Mouse (Mus musculus) left cerebral cortex, postnatal 14 days (tissue): ENCODE results near the gene Srbd1. TPM values are rescaled to one million over a fixed set of nuclear protein-coding genes. Genes with fewer than 3 reads are reported as not detected.

Source experiments
- DNase-seq, 2 experiments: peaks; one replicate each; pipeline ENCODE4 v3.0.0; 2021 to 2022; ENCODE audit warnings: low spot score in 2 of 2, mixed read lengths in 1 of 2
- intact Hi-C: fragments of 180-260 bp; cut with DNase I; formaldehyde crosslinking; loops from one replicate; pipeline ENCODE4 v1.15.1; 2025
- total RNA-seq, 2 experiments: library from RNA; stranded (reverse); gene quantifications; 2 replicates each; pipeline ENCODE4 v1.2.3; 2021

The Srbd1 gene
- total RNA-seq, 2 experiments from 2014 or later: 13.5 to 13.6 TPM

DNA sequence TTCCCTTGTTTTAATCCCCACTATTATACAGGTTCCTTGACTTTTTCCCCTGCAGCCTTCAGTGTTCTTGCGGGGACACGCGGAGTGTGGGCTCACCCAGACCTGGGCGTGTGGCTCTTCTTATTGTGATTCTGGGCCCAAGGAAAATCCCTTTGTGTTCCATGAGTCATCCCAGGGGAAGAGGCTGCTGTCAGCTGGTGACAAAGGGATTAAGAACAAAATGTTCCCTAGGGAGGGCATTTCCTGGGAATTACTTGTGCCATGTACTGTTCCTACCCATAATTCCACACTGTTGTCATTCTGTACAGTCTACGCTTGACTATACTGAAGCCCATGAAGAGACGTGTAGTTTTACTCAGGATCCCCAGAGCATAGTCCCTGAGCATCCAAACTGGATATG is 12.0 kb upstream of the Srbd1 start:
- intact Hi-C loops: no loop called here
- DNase-seq: no peak

DNA sequence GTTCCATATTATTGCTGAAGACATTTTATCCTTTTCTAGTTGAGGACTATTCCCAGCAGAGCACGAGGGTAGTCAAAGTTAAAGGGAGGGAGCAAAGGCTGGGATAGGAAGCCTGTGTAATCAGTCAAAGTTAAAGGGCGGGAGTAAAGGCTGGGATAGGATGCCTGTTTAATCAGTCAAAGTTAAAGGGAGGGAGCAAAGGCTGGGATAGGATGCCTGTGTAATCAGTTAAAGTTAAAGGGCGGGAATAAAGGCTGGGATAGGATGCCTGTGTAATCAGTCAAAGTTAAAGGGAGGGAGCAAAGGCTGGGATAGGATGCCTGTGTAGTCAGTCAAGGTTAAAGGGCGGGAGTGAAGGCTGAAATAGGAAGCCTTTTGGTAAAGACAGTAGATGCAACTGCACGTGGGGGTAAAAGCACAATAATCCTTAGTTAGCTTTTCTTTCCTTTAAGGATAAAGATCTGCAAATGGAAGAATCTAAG is 5.9 kb upstream of the Srbd1 start:
- DNase-seq: peak; percentile 76 to 83
- intact Hi-C loops: no loop called here

DNA sequence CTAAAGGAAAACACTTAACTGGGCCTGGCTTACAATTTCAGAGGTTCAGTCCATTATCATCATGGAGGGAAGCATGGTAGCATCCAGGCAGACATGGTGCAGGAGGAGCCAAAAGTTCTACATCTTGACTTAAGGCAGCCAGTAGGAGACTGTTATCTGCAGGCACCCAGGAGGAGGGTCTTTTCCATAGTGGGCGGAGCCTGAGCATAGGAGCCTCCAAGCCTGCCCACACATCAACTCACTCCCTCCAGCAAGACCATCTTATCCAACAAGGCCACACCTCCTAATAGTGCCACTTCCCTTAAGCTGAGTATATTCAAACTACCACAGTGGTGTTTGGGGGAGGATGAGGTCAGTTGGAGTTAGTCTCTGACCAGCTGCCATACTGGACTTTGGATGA is 4.8 kb upstream of the Srbd1 start:
- no peak for DNase-seq
- intact Hi-C loops: no loop called here

DNA sequence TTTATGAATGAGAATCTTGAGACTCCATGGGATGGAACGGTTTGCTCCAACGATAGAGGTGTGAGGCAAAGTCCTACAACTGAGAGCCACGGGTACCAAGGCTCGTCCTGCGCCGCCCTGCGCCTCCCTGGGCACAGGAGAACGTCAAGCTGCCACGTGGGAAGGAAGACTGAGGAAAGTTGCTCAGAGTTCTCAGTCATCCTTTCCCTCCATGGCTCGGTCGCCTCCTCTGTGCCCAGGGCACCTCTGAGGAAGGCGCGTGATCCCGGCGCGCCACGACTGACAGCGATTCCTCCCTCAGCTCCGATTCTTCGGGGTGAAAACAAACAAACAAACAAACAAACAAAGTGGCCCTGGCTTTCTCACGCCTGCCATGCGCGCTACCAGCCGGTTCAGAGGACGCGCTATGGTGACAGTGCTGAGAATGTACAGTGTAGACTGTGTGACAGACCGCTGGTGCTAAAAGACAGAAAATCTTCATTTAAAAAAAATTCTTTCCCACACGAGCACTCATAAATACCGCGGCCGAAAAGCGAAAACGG is 367 bp downstream of the Srbd1 start:
- intact Hi-C loops: no loop called here
- peak in 1 of 2 experiments; percentile 10 for DNase-seq

DNA sequence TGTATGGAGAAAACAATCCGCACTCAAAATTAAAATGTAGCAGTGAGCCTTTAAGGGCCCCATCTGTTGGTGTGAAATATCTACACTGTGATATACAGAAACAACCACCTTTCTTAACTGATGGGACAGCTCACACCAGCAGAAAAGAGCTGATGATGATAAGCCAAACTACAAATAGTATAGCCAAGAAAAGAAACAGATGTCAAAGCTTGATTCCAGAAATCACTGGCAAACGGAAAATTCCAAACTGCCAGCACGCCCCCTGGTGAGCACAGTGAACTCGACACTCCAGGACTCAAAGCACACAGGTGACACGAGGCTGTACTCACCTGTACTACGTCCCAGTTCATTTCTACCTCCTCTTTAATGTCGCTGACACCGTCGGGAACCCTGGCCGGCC is 9.1 kb downstream of the Srbd1 start:
- intact Hi-C loops: no loop called here
- peak; percentile 15 to 33 for DNase-seq

DNA sequence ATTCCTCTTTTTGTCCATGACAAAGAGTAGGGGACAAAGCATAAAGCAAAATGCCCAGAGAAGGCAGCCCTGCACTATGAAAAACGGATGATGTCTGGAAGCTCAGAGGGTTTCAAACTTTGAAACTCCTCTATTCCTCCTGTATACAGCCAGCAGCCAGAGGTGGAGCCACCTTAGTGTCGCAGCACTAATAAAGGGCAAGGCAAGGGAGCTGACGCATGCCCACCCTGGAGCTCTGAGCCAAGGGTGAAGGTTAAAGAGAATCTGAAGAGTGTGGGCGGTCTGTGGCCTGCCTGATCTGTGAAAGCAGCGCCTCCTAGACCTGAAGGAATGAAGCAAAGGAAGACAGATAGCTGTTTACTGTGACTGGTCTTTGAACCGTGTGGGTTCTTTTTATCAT is 10.5 kb downstream of the Srbd1 start:
- intact Hi-C loops: no loop called here
- no peak for DNase-seq

DNA sequence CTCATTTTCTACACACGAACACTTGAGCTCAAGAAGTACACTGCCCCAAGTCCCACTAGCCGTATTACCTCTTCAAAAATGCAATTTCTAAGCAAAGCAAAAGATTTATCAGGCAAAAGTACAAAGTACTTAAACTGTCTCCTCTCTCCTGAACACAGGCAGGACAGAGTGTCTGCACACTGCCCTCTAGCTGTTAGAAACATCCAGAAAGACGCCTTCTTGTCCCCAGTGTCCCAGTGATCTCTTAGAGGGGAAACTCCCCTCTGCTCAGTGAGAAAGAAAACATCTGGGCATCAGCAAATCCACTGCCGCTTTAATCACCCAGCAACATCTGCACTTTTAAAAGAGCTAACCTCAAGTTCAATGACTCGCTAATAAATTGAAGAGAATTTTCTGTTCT is 12.4 kb downstream of the Srbd1 start:
- intact Hi-C loops: no loop called here
- DNase-seq: no peak

DNA sequence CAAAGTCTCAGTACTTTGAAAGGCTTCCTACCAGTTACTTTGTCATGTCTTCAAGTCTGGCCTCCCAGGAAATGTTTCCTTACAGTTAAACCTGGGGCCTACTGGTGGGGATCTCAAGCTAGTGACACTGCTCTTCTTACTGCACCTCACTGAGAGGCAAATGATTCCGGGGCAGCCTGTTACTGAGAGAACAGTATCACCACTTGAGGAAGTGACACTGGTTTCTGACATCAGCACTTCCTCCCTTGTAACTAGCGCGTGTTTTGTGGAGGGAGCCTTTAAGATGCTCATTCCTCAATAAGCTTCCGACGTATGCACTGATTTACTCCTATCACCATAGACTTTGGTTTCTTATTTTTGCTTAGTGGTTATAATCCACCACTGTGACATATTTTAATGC is 16.8 kb downstream of the Srbd1 start:
- DNase-seq: no peak
- intact Hi-C loops: loop anchor here (10.0 kb wide), 1 partner anchor 463 kb away; no protein-coding TSS in a partner anchor

DNA sequence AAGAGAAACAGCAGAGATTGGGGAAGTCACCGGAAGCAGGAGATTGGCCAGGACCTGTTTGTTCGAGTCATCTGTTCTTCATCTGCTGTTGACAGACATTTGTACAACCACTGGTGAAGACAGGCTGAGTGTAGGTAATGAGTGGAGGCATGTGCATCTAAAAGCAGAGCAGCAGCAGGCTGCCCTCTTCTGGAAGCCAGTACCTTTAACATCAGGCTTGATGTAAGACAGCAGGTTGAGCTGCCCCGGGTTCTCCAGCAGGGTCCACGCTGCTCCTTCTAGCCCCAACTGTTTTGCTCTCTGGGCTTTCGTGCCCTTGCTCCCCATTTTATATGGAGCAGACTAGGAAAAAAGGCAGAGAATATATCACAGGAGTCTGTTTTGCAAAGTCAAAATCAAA is 19.1 kb downstream of the Srbd1 start:
- intact Hi-C loops: loop anchor here (10.0 kb wide), 1 partner anchor 461 kb away; no protein-coding TSS in a partner anchor

DNA sequence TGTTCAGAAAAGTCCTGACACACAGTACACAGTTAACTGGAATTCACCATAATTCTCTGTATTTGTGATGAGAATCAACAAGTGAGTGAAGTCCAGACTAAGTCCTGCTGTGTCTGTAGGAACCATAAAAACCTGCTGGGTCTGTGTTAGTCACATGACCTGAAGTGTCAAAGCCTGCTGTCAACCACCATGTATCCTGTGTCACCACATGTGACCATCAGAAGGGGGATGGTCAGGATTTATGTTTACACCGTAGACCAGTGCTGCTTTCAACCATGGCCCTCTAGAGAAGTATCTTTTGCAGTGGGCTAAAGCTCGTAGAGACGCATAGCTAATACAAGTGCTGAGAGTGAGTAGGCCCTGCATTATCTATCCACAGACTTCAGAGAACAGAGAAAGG is 21.8 kb downstream of the Srbd1 start:
- DNase-seq: no peak
- intact Hi-C loops: loop anchor here (10.0 kb wide), 1 partner anchor 458 kb away; no protein-coding TSS in a partner anchor

More for the DNA sequence above, 19.1 kb downstream of the Srbd1 start:
- DNase-seq: peak in 1 of 2 experiments; percentile 15

DNA sequence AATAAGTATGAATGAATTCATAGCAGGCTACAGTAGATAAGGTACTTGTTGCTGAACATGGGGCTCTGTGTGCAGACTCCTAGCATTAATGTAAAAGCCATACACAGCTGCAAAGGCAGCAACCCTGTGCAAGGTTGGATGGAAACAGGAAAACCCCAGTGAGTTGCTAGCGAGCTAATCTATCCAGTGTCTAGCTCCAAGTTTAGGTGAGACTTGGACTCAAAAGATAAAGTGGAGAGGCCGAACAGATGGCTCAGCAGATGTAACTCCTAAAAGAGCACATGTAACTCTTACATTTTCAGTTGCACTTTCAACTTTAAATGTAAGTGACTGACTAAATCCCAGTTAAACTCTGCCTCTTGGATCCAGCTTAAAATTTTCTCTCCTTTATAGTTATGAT is 48.1 kb downstream of the Srbd1 start:
- DNase-seq: peak in 1 of 2 experiments; percentile 10
- intact Hi-C loops: no loop called here

DNA sequence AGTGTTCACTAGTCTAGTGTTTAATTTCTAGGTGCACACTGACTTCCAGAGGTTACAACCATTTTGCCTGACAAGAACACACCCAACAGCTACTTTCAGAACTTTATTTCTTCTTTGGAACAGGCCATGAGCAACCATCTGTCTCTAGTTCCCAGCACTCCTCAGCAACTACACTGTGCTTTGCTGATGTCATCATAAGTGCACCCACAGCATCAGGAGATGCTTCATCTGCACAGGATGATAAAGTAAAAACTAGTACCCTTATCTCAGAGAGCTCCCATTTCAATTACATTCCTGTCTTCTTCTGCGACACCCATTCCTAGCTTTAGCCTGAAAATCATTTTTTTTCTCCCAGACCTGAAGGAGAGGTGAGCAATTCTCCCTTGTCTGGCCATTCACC is 51.9 kb downstream of the Srbd1 start:
- no peak for DNase-seq
- intact Hi-C loops: no loop called here

DNA sequence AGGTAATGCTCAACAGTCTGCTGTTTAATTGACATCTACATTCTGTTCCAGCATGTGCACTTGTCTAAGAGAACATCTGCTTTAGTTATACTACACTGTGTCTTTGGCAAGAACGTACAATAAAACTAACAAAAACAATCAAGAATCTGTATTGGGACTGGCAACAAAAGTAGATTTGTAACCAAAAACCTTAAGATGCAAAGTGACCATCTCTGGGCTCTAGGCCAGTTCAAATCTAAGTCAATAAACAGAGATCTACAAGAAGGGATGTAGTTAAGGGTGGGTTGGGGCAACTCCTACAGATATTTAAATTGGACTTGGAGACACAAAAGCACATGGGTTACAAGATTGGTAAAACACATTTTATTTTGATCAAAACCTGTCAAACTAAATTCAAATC is 53.3 kb downstream of the Srbd1 start:
- intact Hi-C loops: no loop called here

DNA sequence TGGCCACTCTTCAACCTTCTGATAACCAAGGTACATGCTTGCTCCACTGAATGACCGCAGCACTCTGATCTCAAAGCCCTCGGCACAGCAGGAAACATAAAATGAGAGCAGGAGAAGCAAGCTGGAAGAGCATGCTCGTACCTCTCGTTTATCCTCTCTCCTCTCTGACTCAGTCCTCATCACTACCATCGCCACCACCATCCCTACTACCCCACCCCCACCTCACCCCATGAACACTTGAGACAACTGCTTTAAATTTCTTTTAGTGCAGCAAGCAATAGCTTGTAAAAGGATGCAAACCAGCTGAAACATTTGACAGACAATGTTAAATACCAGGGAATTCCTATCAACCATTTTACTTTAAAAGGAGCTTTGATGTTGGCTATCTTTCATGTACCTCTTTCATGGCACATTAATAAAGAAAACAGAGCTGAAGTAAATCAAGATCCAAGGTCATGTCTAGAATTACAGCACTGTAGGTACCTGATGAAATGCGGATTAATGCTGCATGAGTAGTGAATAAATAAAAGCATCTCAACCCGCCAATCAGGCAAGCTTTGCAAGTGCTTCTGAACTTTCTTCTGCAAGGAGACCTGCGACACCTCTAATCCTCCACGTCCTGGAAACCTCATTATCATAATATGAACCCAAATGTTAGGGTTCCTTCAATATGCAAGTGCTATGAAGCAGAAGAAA is 54.9 kb downstream of the Srbd1 start:
- DNase-seq: no peak

More for the DNA sequence above, 53.3 kb downstream of the Srbd1 start:
- no peak for DNase-seq

DNA sequence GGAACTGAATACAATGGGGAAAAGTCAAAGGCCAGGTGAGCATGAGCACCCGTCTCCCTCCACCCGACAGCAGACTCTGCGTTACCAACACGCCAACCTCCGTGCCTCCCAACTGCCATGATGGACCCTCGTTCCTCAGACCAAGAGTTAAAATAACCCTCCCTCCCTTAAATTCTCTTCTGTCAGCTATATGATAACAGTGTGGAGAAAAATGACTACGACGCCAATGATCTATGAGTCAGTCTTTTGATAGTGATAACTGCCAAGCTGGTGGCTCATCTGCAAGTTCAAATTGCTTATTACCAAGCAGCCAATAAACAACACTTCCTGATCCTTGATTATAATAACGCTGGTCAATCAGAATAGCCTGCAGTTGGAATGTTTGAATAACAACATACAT is 57.1 kb downstream of the Srbd1 start:
- no peak for DNase-seq
- intact Hi-C loops: no loop called here

More for the DNA sequence above, 54.9 kb downstream of the Srbd1 start:
- intact Hi-C loops: no loop called here

DNA sequence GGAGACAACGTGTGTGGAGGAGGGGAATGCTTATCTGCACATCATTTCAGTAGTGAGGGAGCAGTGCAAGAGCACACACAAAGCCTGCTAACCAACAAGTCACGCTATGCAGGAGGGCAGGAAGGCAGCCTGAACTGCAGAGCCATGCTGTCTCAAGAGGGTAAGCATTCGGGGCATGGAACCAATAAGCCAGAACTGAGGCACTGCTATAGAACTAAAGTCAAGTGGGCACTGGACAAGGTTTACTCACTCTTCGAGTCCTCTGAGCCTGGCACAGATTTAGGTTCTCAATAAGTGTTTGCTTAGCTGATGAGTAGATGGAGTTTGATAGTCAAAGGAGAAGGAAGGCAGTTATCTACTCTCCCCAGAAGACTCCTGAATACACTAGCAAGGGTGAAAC is 58.8 kb downstream of the Srbd1 start:
- no peak for DNase-seq

DNA sequence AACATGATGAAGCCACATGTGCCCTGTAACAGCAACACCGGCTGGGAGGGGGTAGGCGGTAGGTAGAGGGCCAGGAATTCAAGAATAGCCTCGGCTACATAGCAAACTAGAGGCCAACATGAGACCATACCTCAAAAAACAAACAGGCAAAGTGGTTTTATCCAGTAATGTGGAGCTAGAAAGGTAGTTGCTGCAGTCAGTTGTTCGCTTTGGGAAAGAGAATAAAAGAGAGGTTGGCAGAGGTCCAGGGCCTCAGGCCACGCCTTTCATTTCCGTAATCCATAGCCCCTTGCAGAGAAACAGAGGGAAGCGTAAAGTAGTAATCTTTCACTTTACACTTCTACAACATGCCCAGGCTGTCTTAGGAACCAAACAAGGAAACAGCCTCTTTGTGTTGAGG is 61.8 kb downstream of the Srbd1 start:
- intact Hi-C loops: no loop called here
- DNase-seq: no peak

More for the DNA sequence above, 58.8 kb downstream of the Srbd1 start:
- intact Hi-C loops: no loop called here

DNA sequence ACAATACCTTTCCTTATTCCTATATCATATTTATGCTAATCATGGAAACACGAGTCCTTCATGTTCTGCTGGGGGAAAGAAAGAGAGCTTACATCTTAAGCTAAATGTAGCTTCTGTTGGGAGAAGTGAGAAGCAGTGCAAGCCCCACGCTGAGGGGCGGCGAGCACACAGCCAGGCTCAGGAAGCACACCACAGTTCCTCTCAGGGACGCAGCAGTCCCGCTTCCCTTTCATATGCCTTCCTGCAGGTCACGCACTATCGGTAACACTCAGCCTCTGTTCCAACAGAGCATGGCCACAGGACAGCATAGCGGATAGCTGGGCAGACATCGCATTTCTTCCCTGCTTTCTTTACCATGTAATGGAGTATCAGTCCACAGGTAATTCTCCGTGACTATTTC is 66.9 kb downstream of the Srbd1 start:
- no peak for DNase-seq
- intact Hi-C loops: no loop called here

DNA sequence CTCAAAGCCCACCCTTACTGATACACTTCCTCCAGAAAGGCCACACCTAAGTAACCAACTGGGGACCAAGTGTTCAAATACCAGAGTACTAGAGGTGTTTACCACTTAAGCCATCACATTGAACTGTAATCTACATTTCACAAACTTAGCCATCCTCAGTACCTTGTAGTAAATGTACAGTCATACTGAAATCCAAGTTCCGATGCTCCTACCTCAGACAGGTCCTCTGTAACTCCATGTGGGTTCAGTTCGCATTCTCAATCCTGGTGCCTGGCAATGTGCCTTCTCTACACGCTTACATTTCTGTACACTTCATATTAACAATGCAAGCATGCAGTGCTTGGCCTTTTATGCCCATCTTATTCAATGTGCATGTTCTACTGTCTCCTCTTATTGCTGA is 77.5 kb downstream of the Srbd1 start:
- no peak for DNase-seq
- intact Hi-C loops: no loop called here

DNA sequence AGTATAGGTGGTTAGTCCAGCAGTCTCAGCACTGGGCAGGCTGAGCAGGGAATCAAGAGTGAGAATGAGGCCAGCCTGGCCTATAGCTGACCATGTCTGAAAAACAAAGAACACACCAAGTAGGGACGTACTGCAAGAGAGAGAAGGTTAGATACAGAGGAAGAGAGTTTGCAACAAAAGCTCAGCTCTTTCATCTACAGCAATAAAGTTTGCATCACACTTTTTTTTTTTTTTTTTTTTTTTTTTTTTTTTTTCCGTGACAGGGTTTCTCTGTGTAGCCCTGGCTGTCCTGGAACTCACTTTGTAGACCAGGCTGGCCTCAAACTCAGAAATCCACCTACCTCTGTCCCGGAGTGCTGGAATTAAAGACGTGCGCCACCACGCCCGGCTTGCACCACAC is 79.1 kb downstream of the Srbd1 start:
- intact Hi-C loops: loop anchor here (2.0 kb wide), 1 partner anchor 401 kb away; no protein-coding TSS in a partner anchor
- DNase-seq: no peak

DNA sequence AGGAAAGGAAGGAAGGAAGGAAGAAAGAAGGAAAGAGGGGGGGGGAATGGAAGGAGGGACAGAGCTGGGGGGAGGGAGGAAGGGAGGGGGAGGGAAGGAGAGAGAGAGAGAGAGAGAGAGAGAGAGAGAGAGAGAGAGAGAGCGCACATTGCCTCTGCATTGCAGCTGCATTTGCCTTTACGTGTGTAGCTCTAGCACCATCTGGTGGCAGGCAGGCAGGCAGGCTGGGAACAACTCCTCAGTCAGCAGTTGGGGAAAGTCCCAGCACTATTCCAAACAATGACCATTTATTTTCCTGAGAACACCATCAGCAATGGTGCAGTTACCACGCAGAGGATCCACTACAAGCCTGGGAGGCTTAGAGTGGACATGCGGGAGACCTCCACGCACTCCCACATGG is 81.5 kb downstream of the Srbd1 start:
- peak; percentile 54 to 73 for DNase-seq
- intact Hi-C loops: loop anchor here (5.0 kb wide), 1 partner anchor 416 kb away; no protein-coding TSS in a partner anchor
